Mouse (Mus musculus) yolk sac, embryonic 10.5 days (tissue): ENCODE data around the gene Ksr2.

ENCODE experiments used
- DNase-seq: peaks from one replicate; pipeline ENCODE4 v3.0.0-alpha.2; 2017; ENCODE audit warnings: low spot score

The Ksr2 gene

DNA sequence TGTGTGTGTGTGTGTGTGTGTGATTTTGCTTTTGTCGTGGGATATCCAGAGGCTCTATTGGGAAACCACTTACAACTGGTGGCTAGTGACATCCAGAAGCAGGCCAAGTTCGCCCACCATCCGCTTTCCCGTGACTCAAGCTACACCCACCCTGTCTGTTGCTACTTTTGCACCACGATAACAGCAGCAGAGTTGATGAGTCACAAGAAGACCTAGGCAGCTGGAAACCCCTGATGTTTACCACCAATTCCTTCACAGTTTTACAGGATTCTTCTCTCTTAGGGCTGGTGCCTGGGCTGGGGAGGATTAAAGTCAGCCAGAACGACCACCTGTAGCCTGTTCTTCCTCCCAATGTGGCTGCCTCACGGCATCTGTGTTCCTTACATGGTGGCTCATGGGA, 277.5 kb downstream of the Ksr2 start:
- no peak for DNase-seq

GRCm38 (mm10) chr5:117693557-117693956, 279.8 kb downstream of the Ksr2 start:
- DNase-seq = no peak

- no peak for DNase-seq
Observed at GRCm38 (mm10) chr5:117694632-117695031, 280.8 kb downstream of the Ksr2 start.

DNA sequence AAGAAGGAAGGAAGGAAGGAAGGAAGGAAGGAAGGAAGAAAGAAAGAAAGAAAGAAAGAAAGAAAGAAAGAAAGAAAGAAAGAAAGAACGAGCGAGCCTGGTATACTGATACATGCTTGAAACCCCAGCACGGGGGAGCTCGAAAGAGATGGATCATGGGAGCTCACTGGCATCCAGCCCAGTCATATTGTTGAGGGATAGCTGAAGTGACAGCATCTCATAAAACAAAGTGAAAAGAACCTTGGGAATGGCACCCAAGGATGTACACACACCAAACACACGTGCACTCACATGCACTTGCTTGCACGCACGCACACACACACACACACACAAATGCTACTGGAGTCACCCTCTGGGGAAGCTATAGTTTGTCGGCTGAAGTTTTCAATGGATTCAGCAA, 282.6 kb downstream of the Ksr2 start:
- DNase-seq = no peak

DNA sequence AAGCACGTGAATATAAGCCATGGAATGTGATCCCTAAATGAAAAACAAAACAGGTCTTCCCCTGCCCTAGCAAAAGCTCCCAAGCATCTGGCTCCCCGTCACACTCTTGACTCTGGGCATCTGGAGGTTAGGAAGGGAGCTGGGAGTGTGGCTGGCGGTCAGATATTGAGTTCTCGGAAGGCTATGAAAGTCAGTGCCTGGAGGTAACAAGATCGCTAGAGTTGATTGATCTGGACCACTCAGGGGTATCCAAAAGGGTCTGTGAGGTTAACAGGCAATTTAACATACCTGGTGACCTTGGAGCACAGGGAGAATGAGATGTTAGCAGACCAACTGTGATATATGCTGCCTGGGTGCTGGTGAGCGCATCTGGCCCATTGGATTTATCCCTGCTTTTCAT, 283.8 kb downstream of the Ksr2 start:
- no peak for DNase-seq

- DNase-seq = no peak
Observed at GRCm38 (mm10) chr5:117704371-117704770, 290.6 kb downstream of the Ksr2 start.

DNA sequence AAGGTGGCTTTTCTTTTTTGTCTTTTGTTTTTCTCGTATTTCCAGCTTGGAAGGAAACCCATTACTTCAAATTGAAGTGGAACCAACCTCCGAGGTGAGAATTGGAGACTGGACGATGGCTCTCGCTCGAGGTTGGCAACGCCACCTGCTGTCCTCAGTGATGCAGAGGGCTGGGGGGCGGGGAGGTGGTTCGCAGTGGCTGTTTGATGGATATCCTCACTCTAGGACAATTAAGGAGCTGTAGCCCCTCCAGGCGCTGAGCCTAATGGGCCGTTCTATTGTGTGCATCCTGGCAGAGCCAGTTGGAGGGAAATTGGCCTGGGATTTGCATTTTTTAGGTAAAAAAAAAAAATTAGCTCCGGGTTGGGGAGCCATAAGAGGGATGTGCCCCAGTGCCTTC, 292.8 kb downstream of the Ksr2 start:
- no peak for DNase-seq

- DNase-seq = no peak
Observed at GRCm38 (mm10) chr5:117709306-117709705, 295.5 kb downstream of the Ksr2 start.

GRCm38 (mm10) chr5:117711636-117712035, 297.8 kb downstream of the Ksr2 start:
- no peak for DNase-seq

DNA sequence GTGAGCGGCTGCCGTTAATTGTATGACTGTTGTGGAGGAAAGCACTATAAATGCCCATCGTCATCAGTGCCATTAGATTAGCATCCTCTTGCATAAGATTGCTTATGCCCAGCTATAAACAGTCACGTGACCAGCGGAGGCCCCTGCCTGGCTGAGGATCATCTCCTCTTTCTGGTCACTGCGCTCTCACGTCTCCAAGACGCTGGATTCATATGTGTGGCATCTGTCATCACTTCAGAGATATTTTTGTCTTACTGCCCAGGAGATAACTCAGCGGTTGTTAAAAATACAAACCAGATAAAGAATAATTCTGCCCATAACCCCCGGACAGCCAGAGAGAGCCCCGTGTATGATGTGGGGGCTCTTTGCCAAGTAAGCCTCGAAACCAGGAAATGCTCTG, 298.4 kb downstream of the Ksr2 start:
- no peak for DNase-seq

- DNase-seq = no peak
Observed at GRCm38 (mm10) chr5:117717120-117717519, 303.3 kb downstream of the Ksr2 start.

DNA sequence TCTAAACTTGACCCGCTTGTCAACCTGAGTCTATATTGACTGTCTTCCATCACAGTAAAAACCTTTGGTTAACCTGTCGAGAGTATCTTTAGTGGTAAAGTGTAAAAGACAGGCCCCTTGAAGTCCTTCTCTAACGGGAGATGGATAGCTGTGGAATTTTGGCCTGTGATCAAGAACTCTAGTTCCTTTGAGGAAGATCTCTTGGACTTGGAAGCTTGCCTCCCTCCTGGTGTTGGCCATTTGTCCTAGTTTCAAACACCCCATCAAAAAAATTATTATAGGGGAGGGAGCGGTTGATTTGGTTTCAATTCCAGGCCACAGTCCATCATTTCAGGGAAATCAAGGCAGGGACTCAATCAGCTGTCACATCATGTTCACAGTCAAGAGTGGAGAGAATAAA, 309.5 kb downstream of the Ksr2 start:
- DNase-seq = no peak

GRCm38 (mm10) chr5:117726548-117726947, 312.7 kb downstream of the Ksr2 start:
- no peak for DNase-seq

GRCm38 (mm10) chr5:117727138-117727537, 313.3 kb downstream of the Ksr2 start:
- DNase-seq = no peak

- no peak for DNase-seq
Observed at GRCm38 (mm10) chr5:117731311-117731710, 317.5 kb downstream of the Ksr2 start.

DNA sequence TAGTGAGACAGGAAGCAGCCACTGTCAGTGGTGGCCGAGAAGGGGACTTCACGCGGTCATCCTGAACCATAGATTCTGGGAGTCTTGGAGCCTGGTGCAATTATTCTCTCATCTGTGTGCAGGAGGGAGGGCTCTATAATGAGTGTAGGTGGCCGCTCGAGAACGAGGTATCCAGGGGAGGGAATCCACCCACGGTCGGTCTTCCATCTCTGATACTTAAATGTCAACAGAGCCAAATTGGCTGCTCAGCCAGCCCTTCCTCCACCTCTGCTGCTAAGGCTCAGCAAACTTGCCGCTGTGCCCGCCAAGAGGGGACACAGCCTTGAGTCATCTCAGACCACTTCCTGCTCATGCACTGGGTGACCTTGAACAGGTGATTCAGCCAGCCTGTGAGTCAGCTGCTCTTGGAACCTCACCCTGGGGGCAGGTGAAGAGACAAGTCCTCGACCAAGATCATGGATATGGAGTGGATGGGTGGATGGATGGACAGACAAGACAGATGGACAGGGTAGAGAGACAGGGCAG, 330.9 kb downstream of the Ksr2 start:
- no peak for DNase-seq

- no peak for DNase-seq
Observed at GRCm38 (mm10) chr5:117749353-117749752, 335.6 kb downstream of the Ksr2 start.

GRCm38 (mm10) chr5:117757696-117758482, 344.1 kb downstream of the Ksr2 start:
- DNase-seq = no peak

DNA sequence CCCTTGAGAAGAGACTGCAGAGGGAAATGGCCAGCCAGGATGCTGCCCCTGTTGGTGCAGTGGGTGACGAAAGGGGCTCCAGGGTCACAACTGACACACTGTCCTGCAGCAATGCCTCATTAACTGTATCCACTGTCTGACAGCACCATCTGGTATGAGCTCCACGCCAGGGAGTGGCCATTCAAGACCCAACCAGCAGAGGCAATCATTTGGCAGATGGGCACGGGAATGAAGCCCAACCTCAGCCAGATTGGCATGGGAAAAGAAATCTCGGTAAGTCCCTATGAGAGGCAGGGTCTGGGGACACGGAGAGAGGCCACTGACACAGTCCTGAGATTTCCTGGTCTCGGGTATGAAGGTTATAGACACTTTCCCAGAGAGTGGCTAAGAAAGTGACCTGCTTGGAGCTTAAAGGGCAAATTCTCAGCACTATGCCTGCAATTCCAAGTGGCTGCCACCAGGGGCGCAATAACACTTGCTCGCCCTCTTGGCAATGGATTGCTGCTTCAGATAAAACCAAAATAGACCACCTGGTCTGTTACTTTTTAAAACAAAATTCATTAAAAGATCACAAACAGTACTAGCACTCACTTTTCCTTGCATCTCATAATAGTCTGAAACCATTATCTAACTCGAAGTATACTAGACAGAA, 347.5 kb downstream of the Ksr2 start:
- no peak for DNase-seq

DNA sequence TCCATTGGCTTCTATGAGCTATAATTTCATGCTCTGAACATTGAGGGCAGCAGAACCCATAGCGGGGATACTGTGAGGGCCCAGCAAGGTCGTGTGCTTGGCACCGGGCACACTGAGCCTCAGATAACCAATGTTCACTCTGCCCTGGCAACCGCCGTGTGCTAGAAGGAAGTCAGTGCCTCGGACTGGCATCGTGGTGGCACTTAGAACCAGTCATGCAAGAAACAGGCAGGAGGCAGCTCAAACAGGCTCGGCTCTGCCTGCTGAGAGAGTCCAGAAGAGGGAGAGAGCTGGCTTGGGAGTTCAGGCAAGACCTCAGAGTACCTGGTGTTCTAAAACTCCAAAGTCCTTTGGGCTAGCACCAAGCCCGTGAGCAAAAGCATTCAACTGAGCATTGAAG, 350.7 kb downstream of the Ksr2 start:
- no peak for DNase-seq

DNA sequence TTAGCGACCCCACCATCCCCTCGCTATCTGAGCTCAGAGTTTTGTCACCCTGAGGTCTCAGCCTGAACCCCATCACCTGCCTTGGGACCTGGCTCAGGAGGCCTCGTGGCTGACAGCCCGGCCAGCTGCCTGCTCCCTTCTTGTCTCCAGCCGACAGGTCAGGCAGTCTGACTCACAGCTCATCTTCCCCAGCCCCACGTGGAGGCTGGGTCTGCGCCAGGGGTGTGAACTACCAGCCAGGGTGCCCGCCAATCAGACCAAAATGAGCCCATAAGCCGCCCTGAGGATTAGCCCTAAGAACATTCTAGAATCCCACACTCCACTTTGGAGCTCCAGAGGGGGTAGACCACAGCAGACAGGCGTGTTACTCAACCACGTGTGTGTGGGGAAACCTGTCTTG, 365.4 kb downstream of the Ksr2 start:
- DNase-seq = no peak

DNA sequence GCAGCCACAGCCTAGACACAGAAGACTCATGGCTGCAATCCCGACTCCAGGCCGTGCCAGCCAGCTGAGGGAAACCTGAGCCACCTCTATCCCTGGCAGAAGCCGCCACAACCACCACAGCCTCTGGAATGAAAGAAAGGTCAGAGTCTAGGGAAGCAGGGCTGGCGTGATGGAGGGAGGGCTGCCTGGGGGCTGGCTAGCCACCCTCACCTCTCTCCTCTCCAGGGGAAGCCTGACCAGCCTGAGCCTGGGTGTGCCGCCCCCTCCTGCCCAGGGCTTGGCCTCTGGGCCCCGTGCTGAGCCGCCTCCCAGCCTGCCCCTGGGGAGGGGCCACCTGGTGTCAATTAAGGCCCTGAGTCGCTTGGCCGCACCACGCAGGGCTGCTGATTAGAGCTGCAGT, 366.9 kb downstream of the Ksr2 start, which contains the start of gene Nos1:
Gene Nos1 (plus strand): TSS at position 352 of the 400 bp plus-strand sequence.
- no peak for DNase-seq

GRCm38 (mm10) chr5:117781178-117781577, 367.4 kb downstream of the Ksr2 start:
- DNase-seq = no peak
